Mouse (Mus musculus) cerebellum, postnatal 25 days (tissue): Measurements from ENCODE around the gene Zfp235.

Source experiments
- DNase-seq, 2 experiments: peaks; one replicate each; pipeline ENCODE4 v3.0.0; 2021; ENCODE audit warnings: mixed read lengths in 2 of 2

Zfp235 gene

DNA sequence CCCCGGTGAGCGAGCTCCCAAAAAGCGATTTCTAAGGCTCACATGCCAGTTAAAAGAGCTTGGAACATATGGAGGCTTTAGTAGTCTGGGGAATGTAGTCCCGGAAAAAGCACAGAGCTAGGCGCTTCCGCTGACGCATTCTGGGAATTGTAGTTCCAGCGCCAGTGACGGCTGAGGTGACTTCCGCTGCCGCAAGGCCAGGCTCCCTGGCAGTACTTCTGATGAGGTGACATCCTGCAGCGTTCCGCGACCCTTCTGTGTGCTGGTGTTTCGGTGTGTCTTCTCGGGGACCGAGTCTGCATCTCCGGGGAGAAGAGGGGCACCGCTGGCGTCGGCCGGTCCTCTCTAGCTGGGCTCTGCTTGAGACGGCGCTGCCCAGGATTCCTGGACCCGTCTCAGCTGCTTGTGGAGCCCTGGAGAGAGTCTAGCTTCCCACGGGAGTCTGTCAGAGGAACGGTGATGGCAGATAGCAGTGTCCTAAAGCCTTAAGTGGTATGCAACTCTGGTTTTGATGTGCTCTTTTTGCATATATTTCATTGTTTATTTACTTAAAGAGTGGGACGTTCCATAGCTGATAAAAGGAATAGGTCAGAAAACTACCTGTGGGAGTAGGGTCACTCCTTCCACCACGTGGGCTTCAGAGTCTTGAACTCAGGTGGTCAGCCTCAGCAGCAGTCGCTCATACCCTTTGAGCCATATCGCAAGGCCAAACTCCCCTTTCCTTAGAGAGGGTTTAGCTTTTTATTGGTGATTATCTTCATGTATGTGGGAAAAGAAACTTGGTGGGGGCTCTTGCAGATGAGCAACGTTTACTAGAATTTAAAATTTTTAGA lies at the start of gene Zfp235:
TSS of gene Zfp235 (plus strand) at position 174 of the 833 bp plus-strand sequence.
- DNase-seq = peak; percentile 89 to 91

DNA sequence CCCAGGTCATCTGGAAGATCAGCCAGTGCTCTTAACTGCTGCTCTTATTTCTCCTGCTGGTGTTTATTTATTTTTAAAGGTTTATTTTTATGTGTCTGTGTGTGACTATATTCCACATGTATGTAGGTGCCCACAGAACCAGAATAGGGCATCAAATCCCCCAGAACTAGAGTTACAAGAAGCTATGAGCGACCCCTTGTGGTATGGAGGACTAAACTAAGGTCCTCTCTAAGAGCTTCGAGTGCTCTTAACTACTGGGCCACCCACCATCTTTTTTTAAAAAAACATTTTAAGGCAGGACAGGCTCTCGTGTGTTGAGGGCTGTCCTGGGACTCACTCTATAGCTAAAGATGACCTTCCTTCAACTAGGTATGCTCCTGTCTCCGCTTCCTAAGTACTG lies 47.1 kb upstream of the Zfp235 start:
- no peak for DNase-seq

DNA sequence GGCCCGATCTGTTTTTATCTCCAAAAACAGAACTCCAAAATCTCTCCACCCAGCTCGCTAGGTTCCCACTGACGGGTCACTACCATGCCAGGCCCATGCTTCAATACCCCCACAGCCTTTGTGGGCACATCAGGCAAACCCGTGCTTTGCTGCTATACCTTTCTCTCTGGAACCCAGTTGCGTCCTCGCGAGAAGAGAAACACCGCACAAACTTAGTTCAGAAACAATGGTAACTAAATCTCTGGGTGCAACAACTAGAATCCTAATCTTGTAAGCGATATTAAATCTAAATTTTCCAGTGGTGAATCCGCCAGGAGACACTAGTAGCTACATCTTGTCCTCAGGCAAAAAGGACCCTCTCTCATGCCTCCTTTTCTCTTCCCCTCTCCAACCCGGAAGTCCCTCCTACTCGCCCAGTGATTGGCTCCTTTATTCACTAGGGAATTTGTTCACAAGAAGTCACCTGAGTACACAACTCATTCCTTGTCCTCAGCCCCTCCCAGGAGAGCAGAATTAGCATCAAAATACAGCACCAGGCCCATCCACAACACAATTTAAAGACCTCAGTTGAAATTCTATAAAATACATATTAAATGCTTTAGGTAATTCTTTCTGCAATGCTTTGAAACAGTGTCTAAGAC lies 46.4 kb upstream of the Zfp235 start:
- no peak for DNase-seq

DNA sequence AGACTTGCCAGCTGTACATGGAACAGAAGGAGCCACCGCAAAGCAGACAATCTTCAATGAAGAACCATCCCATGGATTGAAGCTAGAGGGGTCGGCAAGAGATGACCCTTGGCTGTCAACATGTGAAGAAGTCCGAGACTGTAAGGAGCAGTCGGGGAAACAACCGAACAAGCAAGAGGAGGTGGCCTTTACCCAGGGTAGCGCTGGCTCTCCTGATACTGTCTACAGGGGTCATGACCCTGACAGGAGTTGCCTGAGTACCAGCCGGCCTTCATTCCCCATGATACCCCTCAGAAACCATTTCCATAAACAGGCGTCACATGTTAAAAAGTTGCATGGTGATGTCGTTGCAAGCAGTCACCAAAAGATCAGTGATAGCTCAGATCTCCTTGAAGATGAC lies 29.6 kb upstream of the Zfp235 start:
- no peak for DNase-seq

DNA sequence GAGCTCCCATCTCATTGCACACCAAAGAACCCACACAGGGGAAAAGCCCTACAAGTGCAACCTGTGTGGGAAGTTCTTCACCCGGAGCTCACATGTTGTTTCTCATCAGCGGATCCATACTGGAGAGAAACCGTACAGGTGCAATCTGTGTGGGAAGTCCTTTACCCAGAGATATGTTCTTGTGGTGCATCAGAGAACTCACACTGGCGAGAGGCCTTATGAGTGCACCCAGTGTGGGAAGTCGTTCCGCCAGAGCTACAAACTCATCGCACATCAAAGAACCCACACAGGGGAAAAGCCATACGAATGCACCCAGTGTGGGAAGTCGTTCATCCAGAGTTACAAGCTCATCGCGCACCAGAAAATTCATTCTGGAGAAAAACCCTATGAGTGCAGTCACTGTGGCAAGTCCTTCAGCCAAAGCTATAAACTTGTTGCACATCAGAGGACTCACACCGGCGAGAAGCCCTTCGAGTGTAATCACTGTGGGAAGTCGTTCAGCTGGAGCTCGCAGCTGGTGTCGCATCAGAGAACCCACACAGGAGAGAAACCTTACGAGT lies 28.7 kb upstream of the Zfp235 start:
- DNase-seq = no peak

DNA sequence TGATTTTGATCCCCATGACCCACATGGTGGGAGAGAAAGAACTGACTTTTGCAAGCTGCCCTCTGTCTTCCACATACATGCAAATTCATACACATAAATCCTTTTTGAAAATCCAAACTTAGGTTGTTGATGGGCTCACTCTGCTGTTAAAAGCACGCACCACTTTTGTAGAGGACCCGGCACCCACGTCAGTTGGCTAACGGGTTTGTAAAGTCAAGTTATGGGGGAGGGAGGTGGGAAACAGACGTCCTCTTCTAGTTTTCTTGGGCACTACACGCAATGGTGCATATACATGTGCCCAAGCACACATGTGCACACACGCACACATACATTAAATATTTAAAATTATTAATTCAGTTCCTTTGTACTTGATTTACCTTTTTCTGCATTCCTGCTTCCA lies 23.1 kb upstream of the Zfp235 start:
- no peak for DNase-seq

DNA sequence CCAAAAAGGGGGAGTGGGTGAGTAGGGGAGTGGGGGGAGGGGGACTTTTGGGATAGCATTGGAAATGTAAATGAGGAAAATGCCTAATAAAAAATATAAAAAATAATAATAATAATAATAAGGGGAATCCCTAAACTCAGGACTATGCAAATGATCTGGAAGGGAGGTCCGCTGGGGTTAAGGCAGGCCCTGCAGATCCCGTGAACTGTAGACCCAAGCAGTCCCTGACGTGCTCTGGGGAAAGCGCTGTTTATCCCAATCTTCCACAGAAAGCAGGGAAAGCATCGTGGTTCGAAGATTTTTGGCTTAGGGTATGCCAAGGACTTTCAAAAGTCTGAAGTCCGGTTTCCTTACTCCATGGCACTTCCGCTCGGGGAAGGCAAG lies 22.2 kb upstream of the Zfp235 start:
- DNase-seq = no peak

DNA sequence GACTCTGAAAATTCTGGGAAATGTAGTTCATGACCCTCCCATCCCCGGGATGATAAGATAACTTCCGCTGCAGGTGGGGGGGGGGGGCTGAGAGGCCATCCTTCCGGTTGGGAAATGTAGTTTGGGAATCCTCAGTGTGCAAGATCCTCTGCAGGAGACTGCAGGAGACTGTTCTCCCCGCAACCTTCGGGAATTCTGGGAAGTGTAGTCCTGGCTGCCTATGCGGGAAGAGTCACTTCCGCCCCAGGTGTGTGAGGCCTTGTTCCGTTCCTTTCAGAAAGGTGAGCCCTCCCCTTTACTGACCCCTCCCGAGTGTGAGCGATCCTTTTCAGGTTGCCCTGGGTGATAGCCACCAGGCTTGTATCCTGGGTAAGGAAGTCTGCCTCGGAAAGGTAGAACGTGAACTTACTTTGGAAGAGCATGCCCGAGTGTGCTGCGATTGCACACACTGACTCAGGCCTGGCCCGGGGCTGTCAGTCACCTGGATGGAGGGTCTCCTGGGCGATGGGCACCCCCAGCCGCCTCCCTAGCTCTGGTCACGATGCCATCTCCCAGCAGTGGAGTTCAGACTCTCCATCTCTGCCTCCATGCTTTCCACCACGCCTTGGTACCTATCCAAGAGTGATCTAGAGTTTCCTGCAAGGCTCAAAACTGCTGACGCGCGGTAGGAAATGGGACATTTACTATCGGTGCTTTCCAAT lies 21.7 kb upstream of the Zfp235 start, which contains the start of gene Zfp112:
TSS of gene Zfp112 (plus strand) at position 159 of the 701 bp plus-strand sequence.
- peak; percentile 82 to 89 for DNase-seq

DNA sequence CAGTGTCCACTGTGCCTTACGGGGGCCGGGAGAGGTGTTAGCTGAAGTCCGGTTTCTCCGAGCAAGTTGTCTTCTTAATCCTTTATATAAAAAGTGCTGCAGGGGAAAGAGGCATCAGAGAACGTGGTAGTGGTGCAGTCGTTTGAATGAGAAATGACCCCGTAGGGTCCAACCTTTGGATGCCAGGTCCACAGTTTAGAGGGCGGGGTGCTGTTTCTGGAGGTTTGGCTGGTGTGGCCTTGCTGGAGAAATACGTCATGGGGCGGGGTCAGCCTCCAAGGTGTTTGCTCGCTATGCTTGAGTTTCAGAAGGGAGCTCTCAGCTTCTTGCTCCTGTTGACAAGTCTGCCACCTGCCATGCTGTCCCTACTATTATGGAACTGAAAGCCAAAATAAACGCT lies 21.0 kb upstream of the Zfp235 start:
- DNase-seq = peak; percentile 66 to 80

DNA sequence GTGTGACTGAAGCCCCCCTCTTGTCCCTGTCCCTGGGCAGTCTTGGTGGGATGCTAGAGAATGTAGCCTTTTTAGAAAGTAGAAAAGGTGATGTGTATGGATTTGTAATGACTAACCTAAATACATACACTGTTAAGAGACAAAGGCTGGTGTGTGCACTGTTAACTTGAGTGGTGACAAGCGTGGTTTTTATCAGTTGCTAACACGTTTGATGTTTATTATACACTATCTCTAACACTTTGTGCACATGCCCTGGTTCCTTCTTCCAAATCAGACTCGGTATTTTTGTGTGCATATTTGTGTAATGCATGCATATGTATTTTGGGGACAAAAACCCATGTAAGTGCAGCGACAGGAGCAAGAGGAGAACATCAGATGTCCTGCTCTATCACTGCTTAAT lies 17.3 kb upstream of the Zfp235 start:
- DNase-seq = no peak

DNA sequence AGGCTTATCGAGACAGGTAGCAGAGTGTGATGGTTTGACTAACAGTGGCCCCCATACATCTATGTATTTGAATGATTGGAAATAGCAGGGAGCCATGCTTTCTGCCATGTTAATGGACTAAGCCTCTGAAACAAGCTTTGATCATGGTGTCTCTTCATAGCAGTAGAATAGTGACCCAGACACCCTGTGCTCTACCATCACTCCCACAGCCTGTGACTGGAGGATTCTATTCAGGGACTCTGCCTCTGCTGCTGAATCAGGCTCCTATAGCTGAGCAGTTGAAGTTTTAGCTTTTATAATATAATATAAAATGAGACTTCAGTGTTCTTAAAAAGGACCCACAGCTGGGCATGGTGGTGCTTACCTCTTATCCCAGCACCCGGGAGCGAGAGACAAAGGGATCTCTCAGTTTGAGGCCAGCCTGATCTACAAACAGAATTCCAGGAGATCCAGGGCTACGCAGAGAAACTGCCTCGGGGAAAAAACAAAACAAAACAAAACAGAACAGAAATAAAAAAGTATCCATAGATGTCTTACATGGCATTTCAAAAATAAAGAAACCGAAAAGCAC lies 459 bp upstream of the Zfp235 start:
- DNase-seq = no peak

DNA sequence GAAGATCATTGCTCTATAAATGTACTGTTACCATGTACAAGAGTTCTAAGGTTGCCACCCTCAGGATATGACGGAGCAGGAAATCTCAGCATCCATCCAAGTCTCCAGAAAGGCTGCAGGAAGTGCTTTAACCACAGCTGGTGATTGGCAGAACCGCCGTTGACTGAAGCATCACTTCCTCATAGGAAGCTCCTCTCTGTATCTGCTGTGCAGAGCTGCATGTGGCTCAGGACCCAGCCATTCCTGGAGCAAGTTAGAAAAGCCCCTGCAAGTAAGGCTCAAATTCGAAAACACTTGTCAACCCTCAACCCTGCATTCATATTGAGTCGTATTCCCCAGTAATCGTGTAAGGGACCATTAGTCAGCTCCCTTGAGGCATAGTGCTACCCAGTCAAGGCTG lies 8.6 kb downstream of the Zfp235 start:
- no peak for DNase-seq

DNA sequence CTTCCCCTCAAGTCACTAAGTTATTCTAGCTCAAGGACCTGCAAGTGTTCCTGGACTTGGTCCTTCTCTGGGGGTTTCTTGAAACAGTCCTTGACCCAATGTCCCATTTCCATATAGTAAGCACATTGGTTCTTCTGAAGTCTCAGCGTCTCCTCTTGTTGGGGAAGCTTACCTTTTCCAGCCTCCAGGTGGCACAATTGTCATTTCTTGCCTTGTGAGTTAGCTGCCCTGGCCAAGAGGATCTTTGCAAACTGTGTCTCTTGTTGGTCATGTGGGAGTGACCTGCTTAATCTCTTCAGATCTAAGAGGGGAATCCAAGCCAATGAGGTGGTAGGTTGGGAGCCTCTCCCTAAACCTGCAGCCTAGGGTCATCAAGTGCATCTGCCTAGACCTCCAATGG lies 19.3 kb downstream of the Zfp235 start:
- no peak for DNase-seq

DNA sequence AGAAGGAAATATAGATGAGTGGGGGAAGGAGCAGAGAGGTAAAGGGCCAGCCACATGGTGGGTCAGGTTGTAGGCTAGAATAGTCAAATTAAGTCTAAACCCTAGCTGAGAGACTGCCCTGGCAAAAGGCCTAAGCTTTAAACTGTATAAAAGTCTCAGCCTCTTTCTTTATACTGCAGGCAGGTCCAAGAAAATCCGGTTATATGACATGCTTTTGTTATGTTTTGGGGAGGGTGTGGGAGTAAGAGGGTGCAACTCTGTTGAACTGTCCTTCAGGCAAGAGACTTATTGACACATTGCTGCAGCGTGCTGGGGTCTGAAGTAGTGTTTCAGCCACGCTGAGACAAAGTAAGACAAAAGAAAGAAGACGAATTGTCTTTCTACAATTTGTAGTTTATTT lies 38.2 kb downstream of the Zfp235 start:
- DNase-seq = no peak

DNA sequence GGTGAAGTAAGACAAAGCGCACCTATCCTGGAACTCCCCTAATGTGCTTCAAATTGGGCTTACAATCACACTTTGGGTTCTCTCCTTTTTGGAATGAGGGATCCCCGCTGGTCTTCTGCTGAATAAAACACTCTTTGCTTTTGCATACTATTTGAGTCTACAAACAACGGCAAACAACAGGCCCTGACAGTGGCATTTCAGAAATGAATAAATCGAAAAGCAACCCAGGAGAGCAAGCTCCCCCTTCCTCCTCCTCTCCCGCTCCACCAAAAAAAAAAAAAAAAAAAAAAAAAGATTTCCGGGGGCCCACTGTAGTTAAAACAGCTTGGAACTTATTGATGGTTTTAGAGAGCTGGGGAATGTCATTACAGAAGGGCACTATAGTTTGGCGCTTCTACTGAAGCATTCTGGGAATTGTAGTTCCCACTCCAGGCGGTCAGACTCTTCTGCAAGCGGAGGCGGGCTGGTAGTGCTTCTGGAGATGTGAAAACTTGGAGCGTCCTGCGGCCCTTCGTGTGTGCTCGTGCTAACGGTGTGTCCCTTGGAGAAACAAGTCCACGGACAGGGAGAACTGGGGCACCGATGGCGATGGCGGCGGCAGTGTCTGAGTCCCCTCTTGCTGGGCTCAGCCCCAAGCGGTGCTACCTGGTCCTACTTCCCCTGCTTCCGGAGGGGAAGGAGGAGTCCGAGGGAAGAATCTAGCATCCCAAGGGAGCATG lies 40.8 kb downstream of the Zfp235 start, which contains the start of gene Zfp114:
TSS of gene Zfp114 (plus strand) at position 443 of the 719 bp plus-strand sequence.
- peak; percentile 87 to 89 for DNase-seq

DNA sequence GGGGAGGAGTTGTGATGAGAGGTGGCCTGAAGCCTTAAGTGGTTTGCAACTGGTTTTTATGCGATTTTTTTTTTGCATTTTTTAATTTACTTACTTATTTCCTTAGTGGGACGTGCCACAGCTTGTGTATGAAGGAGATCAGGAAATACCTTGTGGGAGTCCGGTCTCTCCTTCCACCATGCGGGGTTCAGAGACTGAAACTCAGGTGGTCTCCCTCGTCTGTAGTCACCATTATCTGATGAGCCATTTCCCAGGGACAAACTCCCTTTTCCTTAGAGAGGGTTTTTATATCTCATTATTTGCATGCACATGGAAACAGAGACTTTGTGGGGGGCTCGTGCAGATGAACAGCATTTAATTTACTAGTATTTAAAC lies 41.4 kb downstream of the Zfp235 start:
- DNase-seq = no peak

DNA sequence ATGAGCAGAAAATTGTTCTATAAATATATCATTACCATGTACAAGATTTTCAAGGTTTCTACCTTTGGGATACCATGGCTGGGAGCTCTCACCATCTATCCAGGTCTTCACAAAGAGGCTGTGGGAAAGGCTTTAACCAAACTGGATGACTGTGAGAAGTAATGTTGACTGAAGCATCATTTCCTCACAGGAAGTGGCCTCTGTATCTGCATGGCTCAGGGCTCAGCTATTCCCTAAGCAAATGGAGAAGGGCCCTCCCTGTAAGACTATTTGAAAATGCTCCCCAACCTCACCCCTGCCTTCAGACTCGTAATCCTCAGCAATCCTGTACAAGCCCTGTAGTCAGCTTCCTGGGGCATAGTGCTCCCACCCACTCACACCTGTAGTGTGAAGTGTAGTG lies 53.6 kb downstream of the Zfp235 start:
- DNase-seq = no peak

DNA sequence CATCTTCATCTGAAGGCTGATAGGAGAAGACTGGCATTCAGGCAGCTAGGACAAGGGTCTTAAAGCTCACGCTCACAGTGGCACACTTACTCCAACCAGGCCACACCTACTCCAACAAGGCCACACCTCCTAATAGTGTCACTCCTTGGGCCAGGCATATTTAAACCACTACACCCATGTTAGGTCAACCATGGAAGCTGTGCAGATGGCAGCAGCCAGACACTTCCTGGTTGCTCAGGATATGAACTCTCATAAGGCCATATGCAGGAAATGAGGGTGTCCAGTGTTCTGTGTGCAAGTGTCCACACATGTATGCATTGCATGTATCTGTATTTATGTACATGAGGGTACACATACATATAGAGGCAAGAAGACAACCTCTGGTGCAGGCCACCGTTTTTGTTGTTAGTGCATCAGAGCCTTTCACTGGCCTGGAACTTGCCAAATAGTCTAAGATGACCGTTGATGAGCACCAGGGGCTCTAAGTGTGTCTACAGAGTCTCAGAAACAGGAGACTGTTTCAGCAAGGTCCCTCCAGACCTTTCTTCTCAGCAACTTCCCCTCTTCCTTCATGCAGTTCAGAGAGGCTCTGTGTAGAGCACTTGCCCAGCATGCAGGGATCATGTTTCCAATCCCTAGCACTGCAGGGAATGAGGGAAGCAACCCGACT lies 55.1 kb downstream of the Zfp235 start:
- DNase-seq = no peak

DNA sequence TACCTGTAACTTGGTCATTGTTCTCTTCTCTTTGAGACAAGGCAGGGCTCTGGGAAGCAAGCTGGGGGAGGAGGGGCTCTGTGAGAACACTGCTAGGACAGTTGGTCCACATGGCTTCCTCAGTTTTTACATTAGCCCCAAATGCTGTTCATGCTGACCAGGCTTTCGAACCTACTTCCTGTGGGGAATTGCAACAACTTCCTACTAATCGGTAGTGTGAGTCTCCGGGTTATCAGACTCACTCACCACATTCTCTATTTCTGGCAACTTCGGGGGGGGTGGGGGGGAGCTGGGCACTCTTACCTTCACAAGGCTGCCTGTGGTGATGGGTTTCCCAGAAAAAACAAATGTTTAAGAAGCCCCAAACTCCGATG lies 55.6 kb downstream of the Zfp235 start:
- no peak for DNase-seq

DNA sequence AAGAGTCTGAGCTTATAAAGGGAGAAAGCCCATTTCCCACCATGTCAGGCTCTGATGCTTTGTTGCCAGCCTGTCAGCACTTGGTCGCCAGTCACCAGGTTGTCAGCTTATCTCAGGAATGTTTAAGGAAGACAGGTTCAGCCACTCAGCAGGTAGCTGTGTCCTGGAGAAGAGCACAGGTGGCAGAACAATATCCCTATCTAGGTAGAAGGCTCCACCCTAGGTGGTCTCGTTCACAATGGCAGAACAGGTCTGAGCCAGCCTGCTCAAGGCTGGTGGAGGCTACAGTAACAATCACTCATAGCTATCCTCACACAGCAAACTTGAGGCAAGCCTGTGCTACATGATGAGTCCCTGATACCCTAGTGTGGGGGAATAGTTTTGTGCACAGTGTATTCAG lies 57.4 kb downstream of the Zfp235 start:
- DNase-seq = no peak
